Mouse (Mus musculus) embryonic facial prominence, embryonic 12.5 days (tissue): Measurements from ENCODE around the gene Atrnl1. TPM values are rescaled to one million over a fixed set of nuclear protein-coding genes. Genes with fewer than 3 reads are reported as not detected.

Experiments
- ATAC-seq: fragments of 200-750 bp; cut with Nextera tagmentation; 2 replicates; pipeline ENCODE4 v1.8.0; 2017; ENCODE audit not compliant: insufficient number of reproducible peaks, insufficient read depth, low FRiP score, low TSS enrichment
- H3K27ac ChIP-seq: fragments of 300-500 bp; sonication (generic); 2 replicates; pipeline ENCODE4 v1.5.1; 2016; ENCODE audit warnings: mild to moderate bottlenecking
- H3K27me3 ChIP-seq: fragments of 300-500 bp; sonication (generic); 2 replicates; pipeline ENCODE4 v1.6.1; 2016; ENCODE audit warnings: mild to moderate bottlenecking, moderate library complexity
- H3K36me3 ChIP-seq: fragments of 300-500 bp; sonication (generic); 2 replicates; pipeline ENCODE4 v1.6.1; 2016; ENCODE audit warnings: mild to moderate bottlenecking
- H3K4me1 ChIP-seq: fragments of 300-500 bp; sonication (generic); 2 replicates; pipeline ENCODE4 v1.6.1; 2016
- H3K4me2 ChIP-seq: fragments of 300-500 bp; sonication (generic); replicated peaks from 2 replicates; pipeline ENCODE4 v1.6.1; 2016; ENCODE audit warnings: mild to moderate bottlenecking, moderate library complexity
- H3K4me3 ChIP-seq: fragments of 300-500 bp; sonication (generic); 2 replicates; pipeline ENCODE4 v1.5.1; 2016; ENCODE audit warnings: mild to moderate bottlenecking
- H3K9ac ChIP-seq: fragments of 300-500 bp; sonication (generic); 2 replicates; pipeline ENCODE4 v1.6.1; 2016; ENCODE audit warnings: mild to moderate bottlenecking, moderate library complexity
- H3K9me3 ChIP-seq: fragments of 300-500 bp; sonication (generic); 2 replicates; pipeline ENCODE4 v1.6.1; 2016; ENCODE audit warnings: mild to moderate bottlenecking, moderate library complexity
- WGBS: fragments of 180-500 bp; shearing (Covaris S2); methylation state at CpG from one replicate; pipeline ENCODE4 v1.1.7; 2016; 5-methylcytosine and 5-hydroxymethylcytosine counted together
- polyA plus RNA-seq: library from polyadenylated mRNA; unstranded; fragments of >200 nt; fragmentation: Nextera tagmentation; extraction: Ambion mirVana; gene quantifications from 2 replicates; pipeline ENCODE4 v1.2.1, GENCODE M21; 2016

Gene Atrnl1
- polyA plus RNA-seq, 1 experiment from 2014 or later, result 12.8 TPM

- WGBS, result 94% methylated on average over 2 of the region's 2 CpGs
- no peak overlapping the region for H3K4me3 ChIP-seq
- H3K27ac ChIP-seq, result no peak overlapping the region
- H3K9me3 ChIP-seq, result no peaks in the 10 kb centered on the region
- H3K4me2 ChIP-seq, result no peak overlapping the region
- peaks cover 17% of the 10 kb centered on the region for H3K4me1 ChIP-seq
- ATAC-seq, result no peak
- 0 out of 2 replicates have a peak, but pooled peaks cover 3% of the 10 kb centered on the region for H3K27me3 ChIP-seq
- H3K36me3 ChIP-seq, result no peaks in the 10 kb centered on the region
- no peak overlapping the region for H3K9ac ChIP-seq
Observed at GRCm38 (mm10) chr19:58097195-58097594, 486.4 kb downstream of the Atrnl1 start.

DNA sequence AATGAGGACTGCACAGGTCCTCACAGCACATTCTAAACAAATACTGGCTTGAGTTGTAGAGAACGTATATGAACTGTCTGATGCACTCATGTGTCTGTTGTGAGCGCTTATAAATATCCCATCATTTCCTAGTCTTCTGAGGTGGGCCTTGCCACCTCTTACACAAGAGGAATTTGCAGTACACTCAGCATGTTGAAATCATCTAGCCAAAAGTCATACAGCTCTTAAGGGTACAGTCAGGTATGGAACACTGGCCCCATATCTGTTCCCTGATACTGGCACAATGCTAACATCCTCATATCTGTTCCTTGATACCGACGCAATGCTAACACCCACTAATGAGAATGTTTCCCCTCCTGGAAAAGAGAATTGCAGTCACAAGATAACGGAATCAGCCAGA is 488.7 kb downstream of the Atrnl1 start:
- 94% methylated on average over 5 of the region's 5 CpGs for WGBS
- H3K27ac ChIP-seq, result no peak overlapping the region
- H3K9ac ChIP-seq, result no peak overlapping the region
- no peaks in the 10 kb centered on the region for H3K9me3 ChIP-seq
- H3K4me2 ChIP-seq, result no peak overlapping the region
- 0 out of 2 replicates have a peak, but pooled peaks cover 3% of the 10 kb centered on the region for H3K27me3 ChIP-seq
- H3K36me3 ChIP-seq, result no peaks in the 10 kb centered on the region
- peaks cover 20% of the 10 kb centered on the region for H3K4me1 ChIP-seq
- ATAC-seq, result no peak
- H3K4me3 ChIP-seq, result no peak overlapping the region

DNA sequence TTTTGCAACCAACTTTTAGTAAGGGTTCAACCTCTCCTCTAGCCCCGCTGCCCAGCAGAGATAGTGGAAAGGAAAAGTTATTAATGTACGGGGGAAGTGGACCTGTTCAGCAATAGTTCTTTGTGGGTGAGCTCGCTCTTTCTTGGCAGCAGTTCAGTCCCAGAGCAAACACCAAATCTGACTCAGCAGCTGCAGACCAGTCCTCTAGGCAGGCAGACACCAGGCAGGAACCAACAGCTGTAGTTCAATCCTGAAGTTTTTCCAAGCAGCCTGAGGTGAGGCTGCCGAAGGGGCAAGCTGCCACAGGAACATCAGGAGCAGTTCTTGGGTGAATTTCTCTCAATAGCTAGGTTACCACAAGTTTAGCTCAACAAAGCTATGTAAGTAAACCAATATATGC is 489.5 kb downstream of the Atrnl1 start:
- Histone ChIP-seq H3K36me3 (no peaks in the 10 kb centered on the region), H3K4me1 (peaks cover 16% of the 10 kb centered on the region), H3K27me3 (0 out of 2 replicates have a peak, but pooled peaks cover 3% of the 10 kb centered on the region), H3K9ac (no peak overlapping the region), H3K4me2 (no peak overlapping the region), H3K27ac (no peak overlapping the region), H3K9me3 (no peaks in the 10 kb centered on the region), H3K4me3 (no peak overlapping the region)
- no peak for ATAC-seq
- WGBS, result 83% methylated on average over 4 of the region's 4 CpGs

- Histone ChIP-seq H3K4me3 (no peak overlapping the region), H3K27me3 (0 out of 2 replicates have a peak, but pooled peaks cover 3% of the 10 kb centered on the region), H3K9ac (no peak overlapping the region), H3K4me1 (peaks cover 8% of the 10 kb centered on the region; the same call in 1 of the 2 replicates), H3K4me2 (no peak overlapping the region), H3K27ac (no peak overlapping the region), H3K9me3 (no peaks in the 10 kb centered on the region), H3K36me3 (no peaks in the 10 kb centered on the region)
- ATAC-seq, result 0 out of 2 replicates have a peak, but pooled peaks have one; percentile 41
- 53% methylated on average over 7 of the region's 7 CpGs for WGBS
Observed at GRCm38 (mm10) chr19:58104544-58104943, 493.7 kb downstream of the Atrnl1 start.

- no peak overlapping the region for H3K27ac ChIP-seq
- 60% methylated on average over 10 of the region's 10 CpGs for WGBS
- no peak overlapping the region for H3K4me3 ChIP-seq
- no peak for ATAC-seq
- no peaks in the 10 kb centered on the region for H3K9me3 ChIP-seq
- no peak overlapping the region for H3K9ac ChIP-seq
- H3K27me3 ChIP-seq, result no peaks in the 10 kb centered on the region
- H3K4me2 ChIP-seq, result no peak overlapping the region
- peaks cover 8% of the 10 kb centered on the region; the same call in 1 of the 2 replicates for H3K4me1 ChIP-seq
- no peaks in the 10 kb centered on the region for H3K36me3 ChIP-seq
Observed at GRCm38 (mm10) chr19:58107632-58108031, 496.8 kb downstream of the Atrnl1 start.

- no peaks in the 10 kb centered on the region; the same call in 1 of the 2 replicates for H3K4me1 ChIP-seq
- no peaks in the 10 kb centered on the region for H3K27me3 ChIP-seq
- ATAC-seq, result no peak
- H3K9ac ChIP-seq, result no peak overlapping the region
- 96% methylated on average over 3 of the region's 3 CpGs for WGBS
- H3K27ac ChIP-seq, result no peak overlapping the region
- H3K9me3 ChIP-seq, result no peaks in the 10 kb centered on the region
- H3K4me3 ChIP-seq, result no peak overlapping the region
- no peaks in the 10 kb centered on the region for H3K36me3 ChIP-seq
- no peak overlapping the region for H3K4me2 ChIP-seq
Observed at GRCm38 (mm10) chr19:58110491-58110890, 499.7 kb downstream of the Atrnl1 start.

GRCm38 (mm10) chr19:58111291-58111690 is 500.5 kb downstream of the Atrnl1 start:
- Histone ChIP-seq H3K9me3 (no peaks in the 10 kb centered on the region), H3K9ac (no peak overlapping the region), H3K4me2 (no peak overlapping the region), H3K36me3 (no peaks in the 10 kb centered on the region), H3K4me3 (no peak overlapping the region), H3K27ac (no peak overlapping the region), H3K4me1 (no peaks in the 10 kb centered on the region; the same call in 1 of the 2 replicates), H3K27me3 (no peaks in the 10 kb centered on the region)
- no peak for ATAC-seq
- 93% methylated on average over 6 of the region's 6 CpGs for WGBS

GRCm38 (mm10) chr19:58112151-58112550 is 501.3 kb downstream of the Atrnl1 start:
- H3K4me1 ChIP-seq, result no peaks in the 10 kb centered on the region; the same call in 1 of the 2 replicates
- ATAC-seq, result no peak
- no peak overlapping the region for H3K4me3 ChIP-seq
- WGBS, result 56% methylated on average over 5 of the region's 5 CpGs
- no peaks in the 10 kb centered on the region for H3K36me3 ChIP-seq
- H3K27me3 ChIP-seq, result no peaks in the 10 kb centered on the region
- H3K27ac ChIP-seq, result no peak overlapping the region
- H3K9me3 ChIP-seq, result no peaks in the 10 kb centered on the region
- no peak overlapping the region for H3K4me2 ChIP-seq
- H3K9ac ChIP-seq, result no peak overlapping the region

GRCm38 (mm10) chr19:58113092-58113731 is 502.4 kb downstream of the Atrnl1 start:
- no peak overlapping the region for H3K27ac ChIP-seq
- no peak overlapping the region for H3K4me2 ChIP-seq
- H3K4me1 ChIP-seq, result no peaks in the 10 kb centered on the region
- ATAC-seq, result peak; percentile 99
- WGBS, result 79% methylated on average over 5 of the region's 5 CpGs
- no peaks in the 10 kb centered on the region for H3K36me3 ChIP-seq
- H3K9me3 ChIP-seq, result no peaks in the 10 kb centered on the region
- no peak overlapping the region for H3K4me3 ChIP-seq
- no peaks in the 10 kb centered on the region for H3K27me3 ChIP-seq
- H3K9ac ChIP-seq, result no peak overlapping the region

- 94% methylated on average over 6 of the region's 6 CpGs for WGBS
- H3K4me2 ChIP-seq, result no peak overlapping the region
- H3K9ac ChIP-seq, result no peak overlapping the region
- no peaks in the 10 kb centered on the region for H3K36me3 ChIP-seq
- no peak overlapping the region for H3K4me3 ChIP-seq
- H3K9me3 ChIP-seq, result no peaks in the 10 kb centered on the region
- H3K4me1 ChIP-seq, result peaks cover 30% of the 10 kb centered on the region
- H3K27me3 ChIP-seq, result no peaks in the 10 kb centered on the region
- ATAC-seq, result no peak
- H3K27ac ChIP-seq, result no peak overlapping the region
Observed at GRCm38 (mm10) chr19:58117595-58117994, 506.8 kb downstream of the Atrnl1 start.

GRCm38 (mm10) chr19:58118141-58118835 is 507.5 kb downstream of the Atrnl1 start:
- no peaks in the 10 kb centered on the region for H3K9me3 ChIP-seq
- no peak overlapping the region for H3K9ac ChIP-seq
- no peak for ATAC-seq
- H3K27ac ChIP-seq, result no peak overlapping the region
- H3K4me2 ChIP-seq, result no peak overlapping the region
- no peaks in the 10 kb centered on the region for H3K36me3 ChIP-seq
- 91% methylated on average over 19 of the region's 19 CpGs for WGBS
- H3K4me3 ChIP-seq, result no peak overlapping the region
- no peaks in the 10 kb centered on the region for H3K27me3 ChIP-seq
- H3K4me1 ChIP-seq, result peaks cover 30% of the 10 kb centered on the region

DNA sequence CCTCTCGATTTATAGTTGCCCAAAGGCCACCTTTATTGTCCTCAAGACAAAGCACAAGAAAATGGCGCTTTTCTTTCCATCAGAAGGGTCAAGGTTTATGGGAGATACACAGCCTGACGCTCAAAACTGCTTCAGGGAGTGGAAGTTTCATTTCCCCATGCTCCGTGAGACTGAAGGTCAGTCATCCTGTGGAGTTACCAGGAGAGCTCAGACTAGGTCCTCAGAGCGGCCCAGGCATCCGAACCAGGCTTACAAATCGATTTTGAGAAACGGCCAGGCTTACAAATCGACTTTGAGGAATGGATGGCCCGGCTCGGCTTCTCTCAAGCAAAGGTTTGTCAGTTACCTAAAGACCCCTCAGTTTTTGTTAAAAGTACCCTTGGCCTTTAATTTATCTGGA is 508.0 kb downstream of the Atrnl1 start:
- 89% methylated on average over 11 of the region's 11 CpGs for WGBS
- H3K27ac ChIP-seq, result no peak overlapping the region
- no peak overlapping the region for H3K4me2 ChIP-seq

More for the DNA sequence above, 508.0 kb downstream of the Atrnl1 start:
- Histone ChIP-seq H3K9ac (no peak overlapping the region), H3K36me3 (no peaks in the 10 kb centered on the region), H3K4me1 (peaks cover 30% of the 10 kb centered on the region), H3K27me3 (no peaks in the 10 kb centered on the region), H3K4me3 (no peak overlapping the region), H3K9me3 (no peaks in the 10 kb centered on the region)
- ATAC-seq, result no peak
